ENCODE assay signal across 11 mouse cellular contexts in genomic region chr7:101515295-101515694, GRCm38 (mm10).
"Had no signal": no experiment of that assay in that cellular context is flagged by ENCODE, and none has a peak within 500 bp of the region (broad histone marks: within the 10 kb centered on the region; RNA-seq: fewer than 3 reads in every experiment).

No protein-coding gene starts in this region.

- H3K27me3 ChIP-seq: limb, embryonic 15.5 days had no signal

- H3K4me3 ChIP-seq: limb, embryonic 15.5 days; liver, embryonic 12.5 days had no signal

- H3K27ac ChIP-seq: kidney, postnatal 0 days; limb, embryonic 15.5 days; liver, embryonic 12.5 days had no signal

- H3K9me3 ChIP-seq: limb, embryonic 15.5 days; liver, embryonic 12.5 days had no signal

- H3K4me1 ChIP-seq: liver, embryonic 12.5 days had no signal

- H3K36me3 ChIP-seq: limb, embryonic 15.5 days; liver, embryonic 12.5 days had no signal

- DNase-seq: kidney, adult 11 months; kidney, adult 9 months; kidney, postnatal 36 days; lung, embryonic 14.5 days; lung, postnatal 10 days; lung, postnatal 4 days; thymus, adult 18-20 months; thymus, postnatal 14 days had no signal

- H3K4me2 ChIP-seq: limb, embryonic 15.5 days; liver, embryonic 12.5 days; lung, embryonic 14.5 days had no signal

- H3K9ac ChIP-seq: limb, embryonic 15.5 days; liver, embryonic 12.5 days; lung, embryonic 14.5 days had no signal
